Mouse (Mus musculus) megakaryocyte-erythroid progenitor cell, adult 5-6 weeks (primary cell): ENCODE data around the gene Slc27a5. TPM values are rescaled to one million over a fixed set of nuclear protein-coding genes. Genes with fewer than 3 reads are reported as not detected.

Experiments
- ATAC-seq: replicated peaks from 2 replicates; pipeline ENCODE4 v1.8.0; 2016; ENCODE audit warnings: mild to moderate bottlenecking, inconsistent platforms; ENCODE audit not compliant: severe bottlenecking, poor library complexity, low FRiP score, low TSS enrichment
- total RNA-seq, 2 experiments: library from RNA; stranded (forward) in 1 of 2; stranded (reverse) in 1 of 2; fragments of 200-1000, 215-1000 nt in 1 of 2; fragments of >200 nt in 1 of 2; fragmentation: Nextera tagmentation in 1 of 2; gene quantifications; 2 replicates each; pipeline ENCODE4 v1.2.3; 2014 to 2017

The Slc27a5 gene
- total RNA-seq (2014; fragmentation: Nextera tagmentation): not detected in 2 replicates
- total RNA-seq (2017): not detected in 2 replicates

DNA sequence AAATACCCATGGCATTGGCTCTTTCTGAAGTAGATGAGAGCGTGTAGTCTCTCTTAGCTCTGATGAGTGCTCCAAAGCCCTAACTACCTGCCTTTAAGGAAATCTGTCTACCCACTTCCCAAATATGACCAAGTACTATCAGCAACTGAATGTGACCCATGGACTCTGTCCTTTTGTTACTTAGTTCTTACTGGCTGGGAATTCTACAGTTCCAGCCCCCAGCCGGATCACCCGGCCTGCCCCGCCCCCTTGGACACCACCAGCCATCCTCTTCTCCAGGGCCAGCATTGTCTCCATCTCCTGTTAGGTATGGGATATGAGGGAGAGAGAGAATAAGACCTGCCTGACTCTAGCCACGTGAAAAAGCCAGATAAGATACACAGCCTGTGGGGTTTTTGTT lies at the start of gene Slc27a5:
TSS of gene Slc27a5 (minus strand) at position 140 of the 400 bp plus-strand sequence.
- ATAC-seq: no peak

- peak; percentile 83 for ATAC-seq
Measured at GRCm38 (mm10) chr7:13046084-13046483, 48.1 kb upstream of the Slc27a5 start.

DNA sequence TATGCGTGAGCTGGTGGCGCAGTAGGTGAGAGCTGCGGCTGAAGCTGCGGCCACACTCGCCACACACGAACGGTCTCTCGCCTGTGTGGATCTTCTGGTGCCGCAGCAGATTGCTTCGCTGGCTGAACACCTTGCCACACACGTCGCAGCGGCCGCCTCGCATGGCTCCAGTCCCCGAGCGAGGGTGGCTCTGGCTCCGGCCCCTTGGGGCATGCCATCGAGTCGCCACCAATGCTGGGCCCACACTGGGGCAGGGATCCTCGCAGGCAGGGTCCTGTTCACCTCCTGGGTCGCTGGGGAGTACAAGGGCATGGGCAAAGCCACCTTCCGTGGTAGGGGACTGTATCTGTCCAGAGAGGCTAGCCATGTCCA lies 46.2 kb upstream of the Slc27a5 start:
- ATAC-seq: peak; percentile 6; the same call in 1 of the 2 replicates

GRCm38 (mm10) chr7:13043445-13044253 lies 45.7 kb upstream of the Slc27a5 start:
- peak; percentile 30; the same call in 1 of the 2 replicates for ATAC-seq

GRCm38 (mm10) chr7:13043120-13043444 lies 45.1 kb upstream of the Slc27a5 start:
- ATAC-seq: no peak

DNA sequence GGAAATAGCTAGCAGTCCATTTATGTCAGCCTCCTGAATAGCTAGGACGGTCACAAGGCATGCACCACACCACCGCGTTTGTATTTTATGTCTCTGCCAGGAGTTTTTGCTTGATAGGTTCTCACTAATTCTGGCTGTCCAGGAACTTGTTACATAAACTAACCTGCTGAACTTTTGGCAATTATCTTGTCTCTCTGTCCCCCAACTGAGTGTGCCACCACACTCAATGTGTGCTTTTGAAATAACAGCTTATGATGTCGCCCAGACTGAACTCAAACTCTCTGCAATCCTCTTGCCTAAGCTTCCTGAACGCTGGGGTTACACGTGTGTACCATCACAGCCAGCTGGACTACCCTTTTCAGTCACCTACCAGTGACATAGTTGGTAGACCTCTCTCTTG lies 44.5 kb upstream of the Slc27a5 start:
- no peak for ATAC-seq

DNA sequence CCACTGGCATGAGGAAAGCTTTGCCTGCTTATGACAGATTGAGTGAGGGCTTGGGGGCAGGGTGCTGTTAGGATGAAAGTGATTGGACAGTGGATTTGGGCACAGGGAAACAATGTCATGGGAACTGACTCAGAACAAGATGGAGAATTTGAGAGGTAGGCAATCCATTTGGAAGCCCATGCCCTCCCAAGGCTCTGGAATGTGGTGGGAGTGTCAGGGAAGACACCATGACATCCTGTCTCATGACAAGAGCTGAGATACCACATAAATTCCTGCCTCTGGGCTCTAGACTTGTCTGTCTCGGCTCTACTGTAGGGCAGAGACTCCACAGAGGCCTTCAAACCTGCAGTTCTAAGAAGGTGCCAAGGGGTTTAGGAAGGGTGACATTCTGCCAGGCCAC lies 43.3 kb upstream of the Slc27a5 start:
- no peak for ATAC-seq

GRCm38 (mm10) chr7:13039181-13039580 lies 41.2 kb upstream of the Slc27a5 start:
- ATAC-seq: no peak

DNA sequence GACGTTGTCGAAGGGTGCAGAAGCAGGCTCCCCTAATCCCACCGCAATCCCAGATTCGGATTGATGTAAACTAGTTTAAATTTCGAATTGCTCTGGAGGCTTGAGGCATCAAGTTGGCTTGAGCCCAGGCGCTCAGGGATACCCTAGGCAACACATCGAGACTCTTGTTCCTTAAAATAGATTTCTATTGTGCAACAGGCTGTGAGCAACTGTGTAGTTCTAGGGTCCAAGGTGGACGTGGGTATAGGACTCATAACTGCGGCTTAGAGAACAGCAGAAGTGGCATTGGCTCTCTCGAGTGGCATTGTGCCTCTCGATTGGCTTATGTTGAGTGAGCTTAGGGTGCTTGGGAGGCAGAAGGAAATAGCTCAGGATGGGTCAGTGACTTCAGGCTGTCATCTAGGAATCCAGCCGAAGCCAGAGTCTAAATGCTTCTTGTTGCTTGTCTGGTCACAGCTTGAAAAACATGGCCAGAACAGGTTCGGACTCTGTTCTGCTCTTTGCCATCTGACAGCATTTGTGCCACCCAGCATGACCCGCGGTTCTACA lies 40.7 kb upstream of the Slc27a5 start:
- ATAC-seq: no peak

GRCm38 (mm10) chr7:13037901-13038555 lies 40.0 kb upstream of the Slc27a5 start, which contains the start of gene Ube2m:
Ube2m (minus strand) TSS chr7:13038275.
- ATAC-seq: peak; percentile 61

DNA sequence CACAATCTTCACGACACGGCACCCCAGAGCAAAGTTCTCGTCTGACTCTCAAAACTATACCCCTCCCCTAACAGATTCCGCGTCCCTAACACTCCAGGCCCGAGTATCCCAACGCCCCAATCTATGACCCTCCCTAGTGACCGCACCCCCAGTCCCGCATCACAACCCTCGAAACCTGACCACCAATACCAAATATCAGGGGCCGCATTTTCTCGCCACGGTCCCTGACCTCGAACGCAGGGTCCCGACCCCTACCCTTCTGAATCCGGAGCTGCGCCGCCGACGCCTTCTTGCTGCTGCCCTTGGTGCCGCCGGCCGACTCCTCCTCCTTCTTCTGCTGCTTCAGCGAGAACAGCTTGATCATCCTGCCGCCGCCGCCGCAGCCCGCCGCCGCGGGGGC lies 39.4 kb upstream of the Slc27a5 start:
- ATAC-seq: no peak

- ATAC-seq: no peak
Measured at GRCm38 (mm10) chr7:13036806-13037205, 38.8 kb upstream of the Slc27a5 start.

- no peak for ATAC-seq
Measured at GRCm38 (mm10) chr7:13035211-13035855, 37.3 kb upstream of the Slc27a5 start.

- peak; percentile 64 for ATAC-seq
Measured at GRCm38 (mm10) chr7:13034148-13034977, 36.4 kb upstream of the Slc27a5 start, which contains the start of gene Chmp2a. Chmp2a (minus strand) TSS chr7:13034807.

DNA sequence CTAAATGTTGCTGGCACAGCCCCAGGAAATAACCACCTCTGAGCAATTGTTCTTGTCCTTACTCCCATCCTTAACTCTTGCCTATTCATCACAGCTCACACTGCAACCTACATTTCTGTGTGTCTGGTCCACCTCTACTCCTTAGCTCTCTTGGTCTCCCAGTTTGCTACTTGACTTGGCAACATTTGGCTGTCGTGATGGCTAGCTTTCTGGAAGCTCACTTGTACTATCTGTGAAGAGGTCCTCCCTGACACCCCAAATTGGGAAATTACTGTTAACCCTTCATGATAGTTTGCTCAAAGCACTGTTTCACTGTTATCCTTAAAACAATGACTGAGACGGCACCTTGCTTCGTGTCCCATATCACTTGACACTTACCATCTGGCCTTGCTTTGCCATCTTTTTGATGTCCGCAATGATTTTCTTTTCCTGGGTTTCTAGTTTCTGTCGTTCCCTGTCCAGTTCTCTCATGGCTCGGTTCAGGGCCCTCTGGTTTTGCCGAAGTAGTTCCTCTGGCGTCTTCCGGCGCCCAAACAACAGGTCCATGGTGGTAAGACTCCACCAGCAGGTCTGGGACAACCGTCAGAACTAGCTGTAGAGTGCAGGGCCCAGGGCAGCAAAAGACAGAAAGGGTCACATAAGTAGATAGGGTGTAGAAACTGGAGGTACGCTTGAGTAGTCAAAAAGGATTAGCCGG lies 35.6 kb upstream of the Slc27a5 start:
- ATAC-seq: 0 out of 2 replicates have a peak, but pooled peaks have one; percentile 0

GRCm38 (mm10) chr7:13032541-13032940 lies 34.5 kb upstream of the Slc27a5 start:
- ATAC-seq: no peak

- ATAC-seq: no peak
Measured at GRCm38 (mm10) chr7:13031983-13032382, 34.0 kb upstream of the Slc27a5 start.

GRCm38 (mm10) chr7:13031069-13031468 lies 33.1 kb upstream of the Slc27a5 start:
- no peak for ATAC-seq

- ATAC-seq: no peak
Measured at GRCm38 (mm10) chr7:13028986-13029385, 31.0 kb upstream of the Slc27a5 start.
